Mouse (Mus musculus): ENCODE measurements around the gene Ggta1. TPM values are rescaled to one million over a fixed set of nuclear protein-coding genes. Genes with fewer than 3 reads are reported as not detected.
"Not testable (repeated sequence)": the region's sequence is repeated elsewhere in the genome, so short reads cannot be mapped to it uniquely, and the experiment has no call there.

Ggta1 gene
- total RNA-seq, 2 experiments from 2014 or later, result 5.0 to 6.3 TPM

DNA sequence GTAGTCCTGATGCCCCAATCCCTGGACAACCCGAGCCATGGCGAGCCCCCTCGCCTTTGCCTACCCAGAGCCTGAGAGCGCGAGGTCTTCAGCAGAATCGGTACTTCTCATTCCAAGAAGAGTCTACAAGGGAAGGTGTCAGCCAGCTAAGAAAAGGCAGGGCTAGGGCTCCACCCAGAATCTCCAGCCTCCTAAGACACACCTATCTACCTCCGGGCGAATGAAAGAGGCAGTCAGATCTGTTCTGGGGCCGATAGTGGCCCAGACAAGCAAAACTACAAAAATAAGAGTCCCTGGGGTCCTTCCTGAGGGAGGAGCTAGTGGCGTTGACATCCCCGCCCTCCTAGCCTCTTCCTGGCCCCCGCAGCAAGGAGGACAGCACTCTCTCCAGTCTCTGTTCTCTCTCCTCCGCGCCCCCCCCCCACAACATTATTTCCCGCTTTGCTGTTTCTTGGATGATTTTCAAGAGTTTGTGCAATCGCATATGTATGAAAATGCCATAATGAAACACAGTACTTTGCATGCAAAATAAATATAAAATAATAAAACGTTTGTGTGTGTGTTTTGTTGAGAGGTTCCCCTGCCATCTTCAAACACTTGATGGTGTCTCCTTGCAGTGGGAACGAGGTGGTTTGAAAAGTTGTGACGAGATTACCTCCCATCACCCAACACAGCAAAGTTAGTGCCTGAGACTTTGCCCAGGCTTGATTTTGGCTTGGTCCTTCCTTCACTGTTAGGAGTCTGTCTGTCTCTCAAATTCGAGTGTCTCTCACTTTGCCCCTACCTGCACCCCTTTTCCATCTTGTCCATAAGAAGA, 1.7 kb downstream of the Ggta1 start:
- DNase-seq (ENCODE audit: low spot score), result no peak

DNA sequence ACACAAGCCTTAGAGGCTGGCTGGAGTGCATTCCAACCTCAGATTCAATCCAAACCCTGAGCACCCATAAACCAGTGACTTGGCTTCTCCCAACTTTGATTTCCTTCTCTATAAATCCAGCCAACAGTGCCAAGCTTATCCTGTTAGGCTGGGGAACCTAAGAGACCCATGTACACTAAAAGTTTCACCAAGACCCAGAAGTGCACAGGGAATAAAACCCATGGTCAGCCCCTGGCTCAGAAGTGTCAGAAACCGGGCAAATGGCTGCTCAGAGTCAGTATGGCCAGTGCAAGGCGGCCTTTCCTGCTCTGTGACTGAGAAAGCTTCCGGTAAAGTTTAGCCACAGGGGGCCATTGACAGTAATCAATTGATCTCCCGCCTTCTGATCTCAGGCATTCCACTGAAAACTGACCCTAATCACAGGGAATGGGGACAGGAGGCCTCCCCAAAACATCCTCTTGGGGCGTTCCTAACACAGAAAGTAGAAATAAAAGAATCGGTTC, 2.6 kb downstream of the Ggta1 start:
- no peak for DNase-seq (ENCODE audit: low spot score)

DNA sequence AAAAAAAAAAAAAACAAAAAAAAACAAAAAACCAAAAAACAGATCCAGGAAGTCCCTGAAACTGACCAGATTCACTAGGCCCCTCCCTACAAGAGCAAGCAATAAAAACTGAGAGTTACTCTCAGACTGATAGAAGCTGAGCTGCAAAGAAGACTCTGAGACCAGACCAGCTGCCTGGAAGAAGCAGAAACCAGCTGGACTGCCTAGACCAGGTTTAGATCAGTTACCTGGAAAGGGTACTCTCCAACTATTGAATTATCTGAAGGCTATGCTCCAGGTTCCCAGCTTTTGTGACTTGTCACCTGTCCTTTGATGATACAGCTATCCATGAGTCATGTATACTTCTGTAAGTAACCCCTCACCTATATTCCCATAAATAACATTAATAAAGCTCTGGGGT, 3.7 kb downstream of the Ggta1 start:
- no peak for DNase-seq (ENCODE audit: low spot score)

- DNase-seq (ENCODE audit: low spot score), result no peak
Observed at GRCm38 (mm10) chr2:35458421-35458820, 4.6 kb downstream of the Ggta1 start.

GRCm38 (mm10) chr2:35453736-35454135, 9.3 kb downstream of the Ggta1 start:
- no peak for DNase-seq (ENCODE audit: low spot score)

GRCm38 (mm10) chr2:35452695-35453094, 10.3 kb downstream of the Ggta1 start:
- not testable (repeated sequence) for DNase-seq (ENCODE audit: low spot score)

- DNase-seq (ENCODE audit: low spot score), result no peak
Observed at GRCm38 (mm10) chr2:35451484-35452050, 11.5 kb downstream of the Ggta1 start.

GRCm38 (mm10) chr2:35450856-35451255, 12.2 kb downstream of the Ggta1 start:
- DNase-seq (ENCODE audit: low spot score), result no peak

DNA sequence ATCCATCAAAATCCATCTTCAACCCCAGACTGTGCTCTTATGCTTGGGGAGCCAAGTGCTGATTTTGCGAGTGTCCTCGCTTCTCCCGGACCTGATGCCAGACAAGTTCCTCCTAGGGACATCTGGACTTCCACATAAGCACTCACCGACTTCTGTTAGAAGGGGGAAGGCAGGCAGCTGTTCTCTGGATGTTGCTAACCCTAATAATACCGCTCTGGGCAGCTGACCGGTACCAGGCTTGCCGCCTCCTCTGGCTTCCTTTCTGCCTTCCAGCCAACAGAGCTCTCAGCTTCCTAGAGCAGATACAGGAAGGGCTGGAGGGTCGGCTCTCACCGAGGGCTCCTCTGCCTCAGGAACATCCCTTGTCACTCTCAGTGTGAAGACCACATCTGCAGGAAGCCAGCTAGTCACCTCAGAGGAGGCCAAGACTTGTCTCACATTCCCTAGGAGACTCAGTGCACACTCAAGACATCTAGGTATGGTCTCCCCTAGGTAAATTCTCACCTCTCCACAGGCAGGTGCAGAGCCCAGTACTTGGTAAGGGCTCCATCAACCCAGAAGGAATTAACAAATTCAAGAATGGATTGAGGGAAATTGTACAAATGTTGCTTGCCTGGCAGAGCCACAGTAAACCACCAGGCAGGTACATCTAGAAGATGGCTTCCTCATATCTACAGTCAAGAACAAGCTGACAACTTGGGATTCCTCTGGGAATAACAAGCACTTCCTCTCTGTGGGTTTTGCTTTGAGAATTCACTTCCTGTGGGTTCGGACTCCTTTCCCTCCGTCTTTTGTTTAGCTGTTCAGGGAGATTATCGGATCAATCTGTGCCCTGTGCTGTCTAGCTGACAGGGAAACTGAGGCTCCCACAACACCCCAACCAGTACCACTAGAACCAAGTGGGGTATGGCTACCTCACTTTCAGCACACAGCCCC, 13.1 kb downstream of the Ggta1 start:
- no peak for DNase-seq (ENCODE audit: low spot score)

- no peak for DNase-seq (ENCODE audit: low spot score)
Observed at GRCm38 (mm10) chr2:35448914-35449670, 13.9 kb downstream of the Ggta1 start.

GRCm38 (mm10) chr2:35448215-35448913, 14.7 kb downstream of the Ggta1 start:
- no peak for DNase-seq (ENCODE audit: low spot score)

DNA sequence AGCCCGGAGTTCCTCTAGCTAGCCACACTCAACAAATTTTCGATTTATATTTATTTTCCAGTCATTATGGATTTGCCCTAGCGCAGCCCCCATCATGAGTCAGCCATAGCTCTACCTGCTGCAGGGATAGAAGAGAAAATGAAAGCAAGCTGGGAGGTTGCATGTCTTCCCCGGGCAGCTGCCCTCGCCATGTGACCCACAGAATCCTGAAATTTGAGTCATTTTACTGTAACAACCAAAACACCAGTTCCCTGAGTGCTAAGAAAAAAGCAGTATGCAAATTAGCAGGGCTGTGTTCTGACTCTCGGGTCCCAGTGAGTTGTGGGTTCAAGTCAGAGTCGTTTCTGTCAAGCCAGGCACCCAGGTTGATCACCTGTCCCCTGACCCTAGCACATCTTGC, 15.6 kb downstream of the Ggta1 start:
- DNase-seq (ENCODE audit: low spot score), result no peak

- DNase-seq (ENCODE audit: low spot score), result no peak
Observed at GRCm38 (mm10) chr2:35446798-35447197, 16.2 kb downstream of the Ggta1 start.

- no peak for DNase-seq (ENCODE audit: low spot score)
Observed at GRCm38 (mm10) chr2:35446300-35446699, 16.7 kb downstream of the Ggta1 start.

DNA sequence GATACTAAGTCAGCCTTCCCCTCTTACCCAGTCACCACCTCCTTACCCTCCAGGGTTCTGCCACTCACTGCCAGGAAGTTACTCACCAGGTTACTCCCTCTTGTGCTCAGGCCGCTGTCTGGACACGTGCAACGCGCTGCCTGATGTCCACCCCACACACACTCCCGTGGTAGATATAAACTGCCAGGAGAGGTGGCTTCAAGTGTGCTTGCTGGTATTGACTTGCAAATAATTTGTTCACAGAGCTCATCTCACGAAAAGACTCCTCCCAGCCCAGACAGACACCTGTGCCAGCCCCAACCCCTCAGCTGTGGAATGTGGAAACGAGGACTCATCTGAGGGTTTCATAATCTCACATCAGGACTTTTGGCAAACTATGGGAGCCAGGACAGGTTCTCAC, 17.4 kb downstream of the Ggta1 start:
- DNase-seq (ENCODE audit: low spot score), result no peak

- no peak for DNase-seq (ENCODE audit: low spot score)
Observed at GRCm38 (mm10) chr2:35444764-35445262, 18.2 kb downstream of the Ggta1 start.

DNA sequence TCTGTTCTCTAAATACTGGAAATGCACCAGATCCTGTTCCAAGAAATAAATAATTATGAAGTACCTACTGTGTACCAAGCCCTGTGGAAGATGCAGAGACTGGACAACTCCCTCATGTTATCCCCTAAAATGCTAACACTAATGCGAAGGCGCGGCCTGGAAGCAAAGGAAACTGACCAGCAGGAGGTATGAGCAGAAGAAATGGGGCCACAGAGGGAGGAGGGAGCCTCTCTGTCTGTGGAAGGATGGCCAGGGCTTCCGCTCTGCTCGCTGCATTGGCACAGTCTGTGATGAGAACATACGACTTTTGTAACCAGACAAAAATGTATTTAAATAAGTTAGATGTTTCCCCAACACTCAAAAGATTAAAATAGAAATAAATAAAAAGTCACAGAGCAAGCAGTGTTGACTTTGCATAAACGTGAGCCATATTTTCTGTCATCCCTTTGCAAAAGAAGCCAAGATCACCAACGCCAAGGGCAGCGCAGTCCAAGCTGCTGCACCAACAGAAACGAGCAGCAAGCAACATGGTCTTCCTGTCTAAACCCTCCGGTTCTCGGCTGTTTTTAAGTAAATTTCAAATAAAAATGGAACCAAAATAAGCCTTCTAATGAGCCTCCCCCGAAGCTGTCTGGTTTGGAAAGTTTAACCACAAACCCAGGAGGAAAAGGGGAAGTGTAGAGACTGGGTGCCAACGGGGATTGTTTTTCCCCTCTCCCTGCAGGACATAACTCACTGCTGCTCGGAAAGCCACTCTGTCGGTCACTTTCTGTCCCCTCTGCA, 18.9 kb downstream of the Ggta1 start:
- no peak for DNase-seq (ENCODE audit: low spot score)

DNA sequence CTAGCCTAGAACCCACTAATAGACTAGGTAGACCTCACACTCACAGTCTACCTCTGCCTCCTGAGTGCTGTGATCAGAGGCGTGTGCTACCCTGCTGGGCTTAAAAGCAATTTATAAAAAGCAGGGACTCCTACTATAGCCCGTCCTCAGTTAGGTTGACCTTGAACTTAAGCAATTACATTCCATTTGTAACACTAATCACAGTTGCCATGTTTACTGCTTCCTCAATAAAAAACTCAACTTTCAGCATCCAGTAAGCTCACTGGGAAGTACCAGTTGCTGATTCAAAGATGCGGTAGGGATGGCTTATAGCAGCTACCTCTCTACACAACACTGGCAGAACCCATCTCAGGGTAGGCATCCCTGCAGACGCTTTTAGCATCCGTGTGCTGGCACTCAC, 19.7 kb downstream of the Ggta1 start:
- DNase-seq (ENCODE audit: low spot score), result no peak

- no peak for DNase-seq (ENCODE audit: low spot score)
Observed at GRCm38 (mm10) chr2:35442079-35442478, 21.0 kb downstream of the Ggta1 start.

DNA sequence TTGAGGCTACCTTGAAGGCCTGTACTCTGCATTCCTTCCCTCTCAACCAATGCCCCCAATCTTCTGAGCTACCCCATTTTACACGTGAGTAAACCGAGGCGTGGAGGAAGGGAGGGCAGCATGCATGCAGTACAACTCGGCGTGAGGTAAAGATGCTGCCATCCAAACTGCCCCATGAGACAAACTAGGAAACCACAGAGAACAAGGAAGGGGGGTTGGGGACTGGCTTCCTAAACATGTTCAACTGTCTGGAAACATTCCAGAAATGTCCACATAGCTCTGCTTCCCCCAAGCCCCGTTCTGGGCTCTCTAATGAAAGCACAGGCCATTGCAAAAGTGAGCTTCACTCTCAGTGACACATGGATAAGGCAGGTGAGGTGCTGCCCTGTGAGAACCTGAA, 21.6 kb downstream of the Ggta1 start:
- no peak for DNase-seq (ENCODE audit: low spot score)
